Mouse (Mus musculus) forelimb bud, embryonic 11.5 days (tissue): ENCODE measurements around the gene Sbf2.
A peak's percentile ranks its signal among the peaks of the same experiment; 100 is the strongest.

ENCODE experiments used
- DNase-seq: peaks from one replicate; pipeline ENCODE4 v3.0.0-alpha.2; 2012; ENCODE audit warnings: low read depth, low spot score

Sbf2 gene

GRCm38 (mm10) chr7:110313392-110314055 is 301.2 kb downstream of the Sbf2 start:
- no peak for DNase-seq

GRCm38 (mm10) chr7:110309246-110309645 is 305.5 kb downstream of the Sbf2 start:
- DNase-seq, result no peak

GRCm38 (mm10) chr7:110307741-110308140 is 307.0 kb downstream of the Sbf2 start:
- DNase-seq, result no peak

GRCm38 (mm10) chr7:110306281-110306680 is 308.4 kb downstream of the Sbf2 start:
- DNase-seq, result no peak

- DNase-seq, result no peak
Measured at GRCm38 (mm10) chr7:110305486-110305885, 309.2 kb downstream of the Sbf2 start.

GRCm38 (mm10) chr7:110302886-110303285 is 311.8 kb downstream of the Sbf2 start:
- no peak for DNase-seq

GRCm38 (mm10) chr7:110298739-110299410 is 315.8 kb downstream of the Sbf2 start:
- no peak for DNase-seq

GRCm38 (mm10) chr7:110298090-110298489 is 316.6 kb downstream of the Sbf2 start:
- no peak for DNase-seq

GRCm38 (mm10) chr7:110297611-110298010 is 317.1 kb downstream of the Sbf2 start:
- DNase-seq, result no peak

- DNase-seq, result peak; percentile 85
Measured at GRCm38 (mm10) chr7:110296889-110297603, 317.7 kb downstream of the Sbf2 start.

GRCm38 (mm10) chr7:110289647-110290046 is 325.1 kb downstream of the Sbf2 start:
- no peak for DNase-seq

- no peak for DNase-seq
Measured at GRCm38 (mm10) chr7:110288731-110289191, 326.0 kb downstream of the Sbf2 start.

GRCm38 (mm10) chr7:110288191-110288604 is 326.5 kb downstream of the Sbf2 start:
- no peak for DNase-seq

- no peak for DNase-seq
Measured at GRCm38 (mm10) chr7:110287476-110288071, 327.1 kb downstream of the Sbf2 start.

- peak; percentile 76 for DNase-seq
Measured at GRCm38 (mm10) chr7:110286838-110287475, 327.8 kb downstream of the Sbf2 start.

GRCm38 (mm10) chr7:110286198-110286732 is 328.5 kb downstream of the Sbf2 start:
- DNase-seq, result no peak

- DNase-seq, result no peak
Measured at GRCm38 (mm10) chr7:110285849-110286151, 328.9 kb downstream of the Sbf2 start.

- no peak for DNase-seq
Measured at GRCm38 (mm10) chr7:110285076-110285848, 329.5 kb downstream of the Sbf2 start.

GRCm38 (mm10) chr7:110283484-110284275 is 331.0 kb downstream of the Sbf2 start:
- DNase-seq, result no peak

- no peak for DNase-seq
Measured at GRCm38 (mm10) chr7:110282797-110283196, 331.9 kb downstream of the Sbf2 start.
